Mouse (Mus musculus): ENCODE results near the gene Zzz3. TPM values are rescaled to one million over a fixed set of nuclear protein-coding genes. Genes with fewer than 3 reads are reported as not detected.

The Zzz3 gene
- polyA plus RNA-seq, 1 experiment, result 58.4 TPM

DNA sequence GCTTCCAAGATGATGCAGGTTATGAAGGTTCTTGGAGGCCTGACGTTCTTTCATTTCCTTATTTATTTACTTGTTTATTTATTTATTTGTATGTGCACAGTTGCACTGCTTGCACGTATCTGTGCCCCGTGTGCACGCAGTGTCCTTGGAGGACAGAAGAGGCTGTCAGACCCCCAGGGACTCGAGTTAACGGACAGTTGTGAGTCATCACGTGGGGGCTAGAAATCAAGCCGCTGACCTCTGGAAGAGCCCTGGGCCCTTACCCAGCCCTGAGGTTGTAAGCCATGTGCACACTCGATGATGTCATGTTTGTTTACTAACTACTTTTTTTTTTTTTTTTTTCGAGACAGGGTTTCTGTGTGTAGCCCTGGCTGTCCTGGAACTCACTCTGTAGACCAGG, 75.1 kb downstream of the Zzz3 start:
- no peak overlapping the region for H3K27ac ChIP-seq (ENCODE audit: insufficient read depth, low read length)
- TF ChIP-seq POLR2A (IDR thresholded peaks at IDR 0.05; ENCODE audit: insufficient read depth, low read length), result no peak
- TF ChIP-seq EP300 (IDR thresholded peaks at IDR 0.05; ENCODE audit: insufficient read depth, low read depth, low read length), result no peak
- TF ChIP-seq CTCF (IDR thresholded peaks at IDR 0.05; ENCODE audit: low read depth, low read length), result no peak

DNA sequence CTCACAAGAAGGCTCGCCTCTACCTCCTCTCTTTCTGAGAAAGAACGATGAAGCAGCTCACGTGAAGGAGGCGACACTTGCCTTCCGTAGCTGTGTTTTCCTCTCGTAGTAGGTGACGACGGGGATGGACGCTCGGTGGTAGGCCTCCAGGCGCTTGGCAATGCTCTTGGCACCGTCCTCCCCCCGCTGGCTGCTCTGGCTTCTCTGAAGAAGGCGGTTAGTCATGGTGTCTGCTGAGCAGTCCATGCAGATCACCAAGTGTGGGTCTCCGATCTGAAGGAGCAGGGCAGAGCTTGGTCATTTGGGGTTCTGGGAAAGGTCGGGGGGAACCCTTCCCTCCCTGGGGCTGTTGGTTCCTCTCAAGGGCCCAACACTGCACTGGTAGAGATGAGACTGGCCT, 77.4 kb downstream of the Zzz3 start:
- Histone ChIP-seq H3K4me3 (ENCODE audit: low read depth, low read length) (no peak overlapping the region), H3K27me3 (ENCODE audit: control insufficient read depth, insufficient read depth, low read length, poor library complexity, severe bottlenecking) (no peaks in the 10 kb centered on the region), H3K36me3 (ENCODE audit: control insufficient read depth, insufficient read depth, low read length, poor library complexity, severe bottlenecking) (no peaks in the 10 kb centered on the region), H3K27ac (ENCODE audit: insufficient read depth, low read length) (no peak overlapping the region), H3K4me1 (ENCODE audit: control insufficient read depth, insufficient read depth, low read length) (no peaks in the 10 kb centered on the region), H3K9ac (ENCODE audit: low read depth, poor library complexity, severe bottlenecking) (no peak overlapping the region), H3K9me3 (replicated peaks; ENCODE audit: control insufficient read depth, insufficient read depth, low read length, poor library complexity, severe bottlenecking) (no peaks in the 10 kb centered on the region)
- TF ChIP-seq EP300 (IDR thresholded peaks at IDR 0.05; ENCODE audit: insufficient read depth, low read depth, low read length), result no peak
- TF ChIP-seq CTCF (IDR thresholded peaks at IDR 0.05; ENCODE audit: low read depth, low read length), result no peak
- no peak for TF ChIP-seq POLR2A (IDR thresholded peaks at IDR 0.05; ENCODE audit: insufficient read depth, low read length)

More for the DNA sequence above, 75.1 kb downstream of the Zzz3 start:
- no peaks in the 10 kb centered on the region for H3K4me1 ChIP-seq (ENCODE audit: control insufficient read depth, insufficient read depth, low read length)
- no peaks in the 10 kb centered on the region for H3K27me3 ChIP-seq (ENCODE audit: control insufficient read depth, insufficient read depth, low read length, poor library complexity, severe bottlenecking)
- no peaks in the 10 kb centered on the region for H3K9me3 ChIP-seq (replicated peaks; ENCODE audit: control insufficient read depth, insufficient read depth, low read length, poor library complexity, severe bottlenecking)
- no peaks in the 10 kb centered on the region for H3K36me3 ChIP-seq (ENCODE audit: control insufficient read depth, insufficient read depth, low read length, poor library complexity, severe bottlenecking)
- no peak overlapping the region for H3K9ac ChIP-seq (ENCODE audit: low read depth, poor library complexity, severe bottlenecking)
- no peak overlapping the region for H3K4me3 ChIP-seq (ENCODE audit: low read depth, low read length)

DNA sequence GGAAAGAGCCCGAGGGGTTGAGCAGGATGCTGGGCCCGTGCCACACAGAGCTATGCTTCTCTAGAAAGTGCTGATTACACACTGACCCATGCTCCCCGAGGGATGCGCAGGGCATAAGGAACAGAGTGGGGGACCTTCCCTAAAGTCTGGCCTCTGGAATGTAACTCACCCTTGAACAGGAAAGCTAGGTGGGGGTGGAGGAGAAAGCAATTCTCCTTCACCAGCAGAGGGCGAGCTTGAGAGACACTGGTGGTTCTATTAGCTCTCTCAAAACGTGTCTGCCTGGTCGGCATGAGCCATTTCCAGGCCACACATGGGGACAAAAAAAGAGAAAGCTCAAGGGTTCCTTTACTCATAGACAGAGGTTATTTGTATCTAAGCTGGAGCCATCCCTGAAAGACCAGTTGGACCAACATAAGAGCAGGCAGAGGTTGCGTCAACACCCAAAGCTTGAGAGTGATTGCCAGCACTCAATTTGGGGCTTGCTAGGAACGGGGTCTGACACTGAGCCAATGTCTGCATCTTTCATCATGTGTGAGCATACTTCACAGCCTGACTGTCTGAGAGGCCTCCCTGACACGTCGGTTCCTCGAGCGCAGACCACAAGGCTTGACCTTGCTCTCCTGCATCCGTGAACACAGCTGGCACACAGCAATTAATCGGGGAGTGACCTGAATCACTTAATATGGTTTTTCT, 79.5 kb downstream of the Zzz3 start:
- TF ChIP-seq EP300 (IDR thresholded peaks at IDR 0.05; ENCODE audit: insufficient read depth, low read depth, low read length) (no peak), CTCF (IDR thresholded peaks at IDR 0.05; ENCODE audit: low read depth, low read length) (peak; percentile 74)
- no peaks in the 10 kb centered on the region for H3K36me3 ChIP-seq (ENCODE audit: control insufficient read depth, insufficient read depth, low read length, poor library complexity, severe bottlenecking)
- H3K27me3 ChIP-seq (ENCODE audit: control insufficient read depth, insufficient read depth, low read length, poor library complexity, severe bottlenecking), result no peaks in the 10 kb centered on the region
- H3K4me3 ChIP-seq (ENCODE audit: low read depth, low read length), result no peak overlapping the region
- H3K27ac ChIP-seq (ENCODE audit: insufficient read depth, low read length), result no peak overlapping the region
- no peaks in the 10 kb centered on the region for H3K9me3 ChIP-seq (replicated peaks; ENCODE audit: control insufficient read depth, insufficient read depth, low read length, poor library complexity, severe bottlenecking)
- H3K9ac ChIP-seq (ENCODE audit: low read depth, poor library complexity, severe bottlenecking), result no peak overlapping the region
- H3K4me1 ChIP-seq (ENCODE audit: control insufficient read depth, insufficient read depth, low read length), result no peaks in the 10 kb centered on the region

DNA sequence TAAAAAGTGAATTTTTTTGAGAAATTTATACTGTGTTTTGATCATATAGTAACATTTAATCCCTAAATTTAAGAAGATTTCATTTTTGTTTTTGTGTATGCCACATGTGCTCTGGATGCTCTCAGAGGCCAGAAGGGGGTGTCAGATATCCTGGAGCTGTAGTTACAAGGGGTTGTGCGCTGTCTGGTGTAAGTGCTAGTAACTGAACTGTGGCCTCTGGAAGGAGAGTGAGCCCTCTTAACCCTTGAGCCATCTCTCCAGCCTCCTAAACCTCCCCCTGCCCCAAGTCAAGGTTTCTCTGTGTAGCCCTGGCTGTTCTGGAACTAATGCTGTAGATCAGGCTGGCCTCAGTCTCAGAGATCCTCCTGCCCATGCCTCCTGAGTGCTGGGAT, 80.0 kb downstream of the Zzz3 start:
- Histone ChIP-seq H3K36me3 (ENCODE audit: control insufficient read depth, insufficient read depth, low read length, poor library complexity, severe bottlenecking) (no peaks in the 10 kb centered on the region), H3K4me1 (ENCODE audit: control insufficient read depth, insufficient read depth, low read length) (no peaks in the 10 kb centered on the region)

DNA sequence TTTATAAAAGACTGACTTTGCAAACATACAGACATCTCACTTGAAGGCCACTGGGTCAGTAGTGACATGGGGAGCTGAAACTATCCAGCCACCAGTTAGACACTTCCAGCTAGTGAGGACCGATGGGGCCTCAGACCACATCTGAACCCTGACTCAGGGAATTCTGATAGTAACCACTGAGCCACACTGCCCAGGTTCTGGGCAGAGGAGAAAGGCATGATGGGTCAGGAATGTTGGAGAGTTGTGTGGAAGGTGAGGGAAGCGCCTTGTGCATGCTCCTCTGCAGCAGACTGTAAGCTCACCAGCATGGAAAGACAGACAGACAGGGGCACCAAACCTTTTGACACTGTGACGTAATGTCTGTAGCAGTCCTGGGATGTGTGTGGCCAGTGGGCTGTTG, 80.6 kb downstream of the Zzz3 start:
- Histone ChIP-seq H3K9ac (ENCODE audit: low read depth, poor library complexity, severe bottlenecking) (no peak overlapping the region), H3K36me3 (ENCODE audit: control insufficient read depth, insufficient read depth, low read length, poor library complexity, severe bottlenecking) (no peaks in the 10 kb centered on the region), H3K27ac (ENCODE audit: insufficient read depth, low read length) (no peak overlapping the region), H3K27me3 (ENCODE audit: control insufficient read depth, insufficient read depth, low read length, poor library complexity, severe bottlenecking) (no peaks in the 10 kb centered on the region), H3K4me3 (ENCODE audit: low read depth, low read length) (no peak overlapping the region), H3K4me1 (ENCODE audit: control insufficient read depth, insufficient read depth, low read length) (peaks cover 2% of the 10 kb centered on the region), H3K9me3 (replicated peaks; ENCODE audit: control insufficient read depth, insufficient read depth, low read length, poor library complexity, severe bottlenecking) (no peaks in the 10 kb centered on the region)
- TF ChIP-seq EP300 (IDR thresholded peaks at IDR 0.05; ENCODE audit: insufficient read depth, low read depth, low read length) (no peak), CTCF (IDR thresholded peaks at IDR 0.05; ENCODE audit: low read depth, low read length) (no peak), POLR2A (IDR thresholded peaks at IDR 0.05; ENCODE audit: insufficient read depth, low read length) (no peak)

More for the DNA sequence above, 80.0 kb downstream of the Zzz3 start:
- H3K9me3 ChIP-seq (replicated peaks; ENCODE audit: control insufficient read depth, insufficient read depth, low read length, poor library complexity, severe bottlenecking), result no peaks in the 10 kb centered on the region
- H3K27ac ChIP-seq (ENCODE audit: insufficient read depth, low read length), result no peak overlapping the region
- H3K4me3 ChIP-seq (ENCODE audit: low read depth, low read length), result no peak overlapping the region
- no peak for TF ChIP-seq EP300 (IDR thresholded peaks at IDR 0.05; ENCODE audit: insufficient read depth, low read depth, low read length)
- H3K27me3 ChIP-seq (ENCODE audit: control insufficient read depth, insufficient read depth, low read length, poor library complexity, severe bottlenecking), result no peaks in the 10 kb centered on the region
- H3K9ac ChIP-seq (ENCODE audit: low read depth, poor library complexity, severe bottlenecking), result no peak overlapping the region

DNA sequence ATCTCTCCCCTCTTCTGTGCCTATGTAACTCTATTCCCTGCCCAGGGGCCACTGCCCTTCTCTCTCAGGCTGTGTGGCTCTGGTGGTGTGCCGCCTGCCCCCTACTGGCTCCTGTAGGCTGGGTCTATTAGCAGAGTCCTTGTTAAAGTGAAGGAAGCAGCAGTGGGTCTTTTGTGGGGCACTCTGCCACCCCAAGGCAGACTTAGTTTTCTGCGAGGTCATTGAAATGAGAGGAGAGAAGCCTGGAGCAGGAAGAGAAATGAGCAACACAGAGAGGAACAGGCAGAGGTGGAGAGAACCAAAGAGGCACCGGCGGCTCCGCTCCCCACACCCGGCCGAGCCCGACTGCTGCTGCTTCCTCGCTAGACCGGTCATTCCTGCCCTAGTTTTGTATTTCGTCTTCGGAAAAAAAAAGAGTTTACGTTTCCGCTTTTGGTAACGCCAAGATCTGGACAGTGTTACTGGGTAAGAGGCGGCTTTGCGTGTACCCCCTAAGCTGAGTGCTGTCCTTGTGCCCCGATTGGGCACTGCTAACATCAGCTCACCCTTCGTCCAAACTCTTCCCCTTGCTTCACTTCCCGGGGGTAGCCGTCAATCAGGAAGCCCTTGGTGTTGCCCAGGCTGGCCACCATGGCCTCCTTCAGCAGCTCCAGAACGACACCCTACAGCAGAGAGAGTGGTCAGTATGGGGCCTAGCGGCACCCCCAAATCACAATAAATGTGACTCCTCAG, 82.7 kb downstream of the Zzz3 start:
- Histone ChIP-seq H3K9ac (ENCODE audit: low read depth, poor library complexity, severe bottlenecking) (peak overlapping the region; percentile 68), H3K9me3 (replicated peaks; ENCODE audit: control insufficient read depth, insufficient read depth, low read length, poor library complexity, severe bottlenecking) (no peaks in the 10 kb centered on the region), H3K27me3 (ENCODE audit: control insufficient read depth, insufficient read depth, low read length, poor library complexity, severe bottlenecking) (no peaks in the 10 kb centered on the region), H3K4me1 (ENCODE audit: control insufficient read depth, insufficient read depth, low read length) (peaks cover 2% of the 10 kb centered on the region), H3K4me3 (ENCODE audit: low read depth, low read length) (peak overlapping the region; percentile 72), H3K36me3 (ENCODE audit: control insufficient read depth, insufficient read depth, low read length, poor library complexity, severe bottlenecking) (no peaks in the 10 kb centered on the region), H3K27ac (ENCODE audit: insufficient read depth, low read length) (no peak overlapping the region)
- TF ChIP-seq POLR2A (IDR thresholded peaks at IDR 0.05; ENCODE audit: insufficient read depth, low read length) (no peak), CTCF (IDR thresholded peaks at IDR 0.05; ENCODE audit: low read depth, low read length) (peak; percentile 71)

All from ES-Bruce4 (cell line).